Mouse (Mus musculus) forebrain, embryonic 11.5 days (tissue): Measurements from ENCODE around the gene Olfr904. TPM values are rescaled to one million over a fixed set of nuclear protein-coding genes. Genes with fewer than 3 reads are reported as not detected.
A peak's percentile ranks its signal among the peaks of the same experiment; 100 is the strongest.
"Not testable (repeated sequence)": the region's sequence is repeated elsewhere in the genome, so short reads cannot be mapped to it uniquely, and the experiment has no call there.

Experiments
- ATAC-seq: fragments of 200-750 bp; cut with Nextera tagmentation; replicated peaks from 2 replicates; pipeline ENCODE4 v1.8.0; 2017; ENCODE audit warnings: moderate TSS enrichment; ENCODE audit not compliant: low FRiP score
- DNase-seq: peaks from one replicate; pipeline ENCODE4 v3.0.0-alpha.2; 2017; ENCODE audit warnings: low spot score
- H3K27ac ChIP-seq: fragments of 300-500 bp; sonication (generic); 2 replicates; pipeline ENCODE4 v1.5.1; 2014; ENCODE audit warnings: low read depth, low read length
- H3K27me3 ChIP-seq: fragments of 300-500 bp; sonication (generic); 2 replicates; pipeline ENCODE4 v1.6.1; 2014; ENCODE audit warnings: mild to moderate bottlenecking, low read length, mixed read lengths; ENCODE audit not compliant: control insufficient read depth, insufficient read depth
- H3K36me3 ChIP-seq: fragments of 300-500 bp; sonication (generic); 2 replicates; pipeline ENCODE4 v1.6.1; 2014; ENCODE audit warnings: mild to moderate bottlenecking, low read length, moderate library complexity, mixed read lengths; ENCODE audit not compliant: control insufficient read depth, insufficient read depth
- H3K4me1 ChIP-seq: fragments of 300-500 bp; sonication (generic); replicated peaks from 2 replicates; pipeline ENCODE4 v1.6.1; 2014; ENCODE audit warnings: low read length, mixed read lengths; ENCODE audit not compliant: control insufficient read depth, insufficient read depth
- H3K4me2 ChIP-seq: fragments of 300-500 bp; sonication (generic); 2 replicates; pipeline ENCODE4 v1.6.1; 2014; ENCODE audit warnings: low read depth, mild to moderate bottlenecking, low read length, moderate library complexity, mixed read lengths; ENCODE audit not compliant: severe bottlenecking
- H3K4me3 ChIP-seq: fragments of 300-500 bp; sonication (generic); 2 replicates; pipeline ENCODE4 v1.5.1; 2014; ENCODE audit warnings: low read depth, low read length
- H3K9ac ChIP-seq: fragments of 300-500 bp; sonication (generic); 2 replicates; pipeline ENCODE4 v1.6.1; 2014; ENCODE audit warnings: low read length
- H3K9me3 ChIP-seq: fragments of 300-500 bp; sonication (generic); 2 replicates; pipeline ENCODE4 v1.6.1; 2016; ENCODE audit warnings: low read length, mixed read lengths; ENCODE audit not compliant: control insufficient read depth
- WGBS: fragments of 180-500 bp; shearing (Covaris S2); extraction: QIAGEN DNeasy Blood & Tissue Kit; methylation state at CpG from one replicate; pipeline ENCODE4 v1.1.7; 2014; 5-methylcytosine and 5-hydroxymethylcytosine counted together
- polyA plus RNA-seq: library from polyadenylated mRNA; unstranded; fragments of >200 nt; fragmentation: Nextera tagmentation; extraction: Ambion mirVana; gene quantifications from 2 replicates; pipeline ENCODE4 v1.2.1, GENCODE M21; 2014

Gene Olfr904
- not detected in 2 replicates for polyA plus RNA-seq

DNA sequence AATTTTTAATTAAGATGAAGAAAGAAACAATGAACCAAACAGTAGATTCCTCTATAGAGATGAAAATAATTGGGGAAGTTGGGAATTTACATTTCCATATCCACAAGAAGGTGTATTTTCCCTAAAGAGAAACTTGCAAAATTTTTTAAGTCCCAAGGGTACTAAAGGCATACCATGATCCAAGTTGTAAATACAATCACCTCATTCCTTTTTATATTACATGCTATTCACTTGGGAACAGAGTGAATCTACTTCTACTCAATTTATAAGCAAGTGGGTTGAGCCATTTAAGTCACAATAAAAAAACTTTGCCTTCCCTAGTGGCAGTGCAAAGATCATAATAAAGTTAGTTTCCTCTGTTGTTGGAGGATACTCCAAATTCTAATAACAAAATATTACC lies at the start of gene Olfr904:
Gene Olfr904, plus strand, starts transcription at position 301 of the 400 bp plus-strand sequence.
- H3K4me1 ChIP-seq, result no peaks in the 10 kb centered on the region
- ATAC-seq (no peak), DNase-seq (no peak)
- H3K9ac ChIP-seq, result no peak within 1 kb of the TSS
- H3K4me2 ChIP-seq, result no peak within 1 kb of the TSS
- H3K27ac ChIP-seq, result no peak within 1 kb of the TSS
- no peaks in the 10 kb centered on the region for H3K36me3 ChIP-seq
- H3K4me3 ChIP-seq, result no peak within 1 kb of the TSS
- H3K27me3 ChIP-seq, result no peaks in the 10 kb centered on the region
- H3K9me3 ChIP-seq, result no peaks in the 10 kb centered on the region

DNA sequence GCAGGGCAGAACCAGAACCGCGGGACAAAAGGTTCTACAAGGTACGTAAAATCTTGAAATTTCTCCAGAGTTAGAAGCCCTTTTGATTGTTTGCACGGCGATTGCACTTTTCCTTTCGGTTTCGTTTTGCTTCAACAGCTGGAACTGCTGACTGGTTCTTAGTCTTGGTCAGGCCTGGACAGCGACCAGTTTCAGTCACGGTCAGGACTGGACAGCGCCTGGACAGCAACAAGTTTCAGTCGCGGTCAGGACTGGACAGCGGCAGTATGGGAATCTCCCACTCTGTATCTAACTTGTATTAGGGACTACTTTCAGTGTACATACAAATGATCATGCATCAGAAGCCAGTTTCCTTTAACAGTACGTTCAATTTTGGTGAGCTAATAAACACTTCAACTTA lies 49.4 kb upstream of the Olfr904 start:
- H3K4me2 ChIP-seq, H3K9me3 ChIP-seq, H3K36me3 ChIP-seq, H3K9ac ChIP-seq, H3K4me3 ChIP-seq, H3K27ac ChIP-seq, H3K4me1 ChIP-seq, ATAC-seq, H3K27me3 ChIP-seq: not testable (repeated sequence)
- WGBS, result 95% methylated on average over 14 of the region's 14 CpGs
- DNase-seq, result peak; percentile 52

DNA sequence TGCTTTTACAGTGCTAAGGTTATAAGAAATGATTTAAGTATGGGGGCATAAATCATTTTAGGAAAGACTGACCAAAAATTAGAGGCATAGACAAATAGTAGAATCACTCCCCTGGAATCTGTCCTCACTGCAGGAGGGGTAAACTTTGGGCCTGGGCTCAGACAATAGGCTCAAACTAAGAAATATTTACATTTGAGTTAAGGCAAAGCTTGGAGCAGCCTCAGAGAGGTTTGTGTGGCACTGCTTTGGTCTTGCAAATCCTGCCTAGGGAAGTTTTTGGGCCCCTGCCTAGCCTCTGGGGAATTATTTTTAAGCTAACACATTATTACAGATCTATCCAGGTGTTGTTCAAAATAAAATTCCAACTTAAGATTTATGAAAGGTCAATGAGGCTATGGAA lies 39.1 kb upstream of the Olfr904 start:
- DNase-seq, result no peak
- Histone ChIP-seq H3K4me2 (no peak overlapping the region), H3K27me3 (no peaks in the 10 kb centered on the region), H3K4me1 (no peaks in the 10 kb centered on the region), H3K36me3 (no peaks in the 10 kb centered on the region), H3K4me3 (no peak overlapping the region), H3K9me3 (no peaks in the 10 kb centered on the region), H3K27ac (no peak overlapping the region), H3K9ac (no peak overlapping the region)
- ATAC-seq, result no peak

DNA sequence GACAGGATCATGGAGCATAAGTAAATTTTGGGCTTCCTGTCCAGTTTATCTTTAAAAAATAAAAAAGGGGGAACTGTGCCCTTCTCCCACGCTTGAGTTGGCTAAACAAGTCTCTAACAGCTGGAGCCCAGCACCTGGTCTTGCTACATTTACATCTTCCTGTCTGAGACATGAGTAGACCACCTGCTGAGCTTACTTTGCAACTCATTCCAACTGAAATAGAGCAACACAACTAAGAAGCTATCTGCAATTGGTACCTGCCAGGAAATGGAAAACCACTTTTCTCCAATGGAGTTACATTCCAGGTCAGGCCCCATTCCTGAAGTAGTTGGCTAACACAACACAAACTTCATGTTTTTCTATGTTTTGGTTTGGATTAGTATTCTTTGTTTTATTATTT lies 35.9 kb upstream of the Olfr904 start:
- Histone ChIP-seq H3K36me3 (no peaks in the 10 kb centered on the region), H3K4me1 (no peaks in the 10 kb centered on the region), H3K27ac (no peak overlapping the region), H3K9me3 (no peaks in the 10 kb centered on the region), H3K9ac (no peak overlapping the region), H3K4me3 (no peak overlapping the region), H3K27me3 (no peaks in the 10 kb centered on the region), H3K4me2 (no peak overlapping the region)
- DNase-seq (no peak), ATAC-seq (no peak)
- WGBS, result 56% methylated on average over 1 of the region's 1 CpGs

DNA sequence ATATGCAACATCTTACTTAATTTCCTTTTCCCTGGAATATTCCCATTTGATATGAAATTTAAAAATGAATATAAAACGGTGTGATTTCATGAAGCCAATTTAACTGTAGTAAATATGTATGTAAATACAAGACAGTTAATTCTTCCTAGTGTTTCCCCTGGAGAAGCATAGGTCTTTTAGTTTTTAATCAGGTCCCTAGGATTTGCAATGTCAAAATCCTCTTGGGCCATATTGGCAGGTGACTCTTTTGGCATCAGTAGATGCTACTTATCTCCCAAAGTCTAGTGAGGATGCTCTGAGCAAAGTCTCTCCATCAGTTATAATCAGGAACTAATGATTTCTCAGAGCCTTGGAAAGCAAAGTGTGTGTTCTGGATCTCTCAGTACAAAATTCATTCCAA lies 33.8 kb upstream of the Olfr904 start, which contains the start of gene Olfr901:
Gene Olfr901, plus strand, starts transcription at position 301 of the 400 bp plus-strand sequence.
- no peak within 1 kb of the TSS for H3K9ac ChIP-seq
- WGBS, result 91% methylated on average over 1 of the region's 1 CpGs
- no peak for DNase-seq
- H3K4me3 ChIP-seq, result no peak within 1 kb of the TSS
- no peak within 1 kb of the TSS for H3K4me2 ChIP-seq
- no peaks in the 10 kb centered on the region for H3K27me3 ChIP-seq
- H3K36me3 ChIP-seq, result no peaks in the 10 kb centered on the region
- no peaks in the 10 kb centered on the region for H3K4me1 ChIP-seq
- H3K27ac ChIP-seq, result no peak within 1 kb of the TSS
- no peaks in the 10 kb centered on the region for H3K9me3 ChIP-seq
- no peak for ATAC-seq

DNA sequence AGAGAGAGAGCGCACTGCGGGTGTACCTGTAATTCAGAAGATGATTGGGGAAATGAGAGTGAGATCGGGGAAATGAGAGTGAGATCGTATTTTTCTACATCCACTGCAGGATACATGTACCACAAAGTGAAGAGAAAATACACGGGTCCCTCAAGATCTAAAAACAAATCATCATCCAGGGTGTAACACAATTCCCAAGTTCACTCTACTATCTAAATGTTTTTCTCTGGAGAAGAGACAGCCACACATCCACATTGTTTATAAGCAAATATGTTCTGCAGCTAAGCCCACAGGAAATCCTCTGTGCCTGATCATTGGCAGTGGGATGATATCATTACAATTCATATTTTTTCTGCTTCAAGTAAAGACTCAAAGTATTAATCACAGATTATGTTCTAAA lies 15.6 kb upstream of the Olfr904 start, which contains the start of gene Olfr902:
Gene Olfr902, plus strand, starts transcription at position 301 of the 400 bp plus-strand sequence.
- H3K27ac ChIP-seq, result no peak within 1 kb of the TSS
- no peak within 1 kb of the TSS for H3K9ac ChIP-seq
- DNase-seq, result no peak
- no peaks in the 10 kb centered on the region for H3K27me3 ChIP-seq
- no peaks in the 10 kb centered on the region for H3K4me1 ChIP-seq
- H3K4me3 ChIP-seq, result no peak within 1 kb of the TSS
- no peaks in the 10 kb centered on the region for H3K9me3 ChIP-seq
- no peak within 1 kb of the TSS for H3K4me2 ChIP-seq
- no peak for ATAC-seq
- WGBS, result 93% methylated on average over 5 of the region's 5 CpGs
- no peaks in the 10 kb centered on the region for H3K36me3 ChIP-seq

DNA sequence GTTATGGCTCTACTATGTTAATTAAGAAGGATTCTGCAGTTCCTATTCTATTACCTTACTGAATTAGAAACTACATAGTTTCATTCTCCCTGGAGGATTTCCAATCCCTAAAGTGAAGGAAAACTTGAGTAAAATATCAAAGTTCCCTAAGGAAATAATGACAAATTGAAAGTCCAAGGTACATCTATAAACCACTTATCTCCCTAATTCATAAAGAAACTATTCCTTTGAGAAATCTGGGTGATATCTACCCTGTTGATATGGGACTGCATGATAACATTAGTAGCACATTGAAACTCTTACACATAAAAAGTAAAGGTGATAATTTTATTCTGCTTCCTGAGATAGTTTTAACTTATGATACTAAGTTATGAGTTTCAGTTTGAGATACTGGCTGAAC lies 7.9 kb downstream of the Olfr904 start, which contains the start of gene Olfr905:
Gene Olfr905, plus strand, starts transcription at position 301 of the 400 bp plus-strand sequence.
- Histone ChIP-seq H3K27ac (no peak within 1 kb of the TSS), H3K27me3 (no peaks in the 10 kb centered on the region), H3K4me1 (no peaks in the 10 kb centered on the region), H3K9me3 (no peaks in the 10 kb centered on the region), H3K4me2 (no peak within 1 kb of the TSS), H3K36me3 (no peaks in the 10 kb centered on the region), H3K9ac (no peak within 1 kb of the TSS), H3K4me3 (no peak within 1 kb of the TSS)
- ATAC-seq (no peak), DNase-seq (no peak)

DNA sequence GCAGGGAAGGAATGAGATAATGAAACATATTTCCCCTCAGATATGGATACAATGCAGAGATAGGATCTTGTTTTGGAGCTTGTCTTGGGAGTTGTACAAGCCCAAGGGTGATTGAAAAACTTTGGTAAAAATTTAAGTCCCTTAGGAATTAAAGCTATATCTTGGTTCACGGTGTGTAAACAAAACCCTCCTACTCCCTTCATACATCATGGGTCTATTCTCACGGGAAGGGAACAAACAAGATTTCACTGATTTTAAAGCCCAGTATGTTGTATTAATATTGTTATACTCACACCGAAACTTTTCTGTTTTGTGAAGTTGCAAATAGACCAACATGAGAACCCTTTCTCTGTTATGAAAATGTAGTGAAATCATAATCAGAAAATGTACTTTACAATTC lies 23.8 kb downstream of the Olfr904 start, which contains the start of gene Olfr906:
Gene Olfr906, plus strand, starts transcription at position 301 of the 400 bp plus-strand sequence.
- Histone ChIP-seq H3K9me3 (no peaks in the 10 kb centered on the region), H3K36me3 (no peaks in the 10 kb centered on the region), H3K4me3 (no peak within 1 kb of the TSS), H3K9ac (no peak within 1 kb of the TSS), H3K27me3 (no peaks in the 10 kb centered on the region), H3K27ac (no peak within 1 kb of the TSS), H3K4me2 (no peak within 1 kb of the TSS), H3K4me1 (no peaks in the 10 kb centered on the region)
- no peak for ATAC-seq
- 84% methylated on average over 3 of the region's 3 CpGs for WGBS
- no peak for DNase-seq

DNA sequence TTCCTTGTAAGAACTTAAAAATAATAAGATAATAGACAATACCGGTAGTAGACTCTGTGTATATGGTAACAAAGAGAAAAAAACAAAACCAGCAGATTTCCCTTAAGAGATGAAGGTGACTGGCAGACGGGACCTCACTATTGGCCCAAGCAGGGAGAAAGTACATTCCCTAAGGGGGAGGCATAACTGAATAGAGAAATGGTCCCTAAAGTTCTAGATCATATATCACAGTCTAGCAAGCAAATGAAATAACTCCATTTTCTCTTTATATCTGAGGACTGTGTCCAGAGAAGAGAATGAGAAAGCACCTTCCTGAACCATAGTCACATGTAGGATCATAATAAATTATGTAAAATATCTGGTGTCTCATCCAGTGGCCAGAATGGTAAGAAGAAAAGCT lies 32.6 kb downstream of the Olfr904 start, which contains the start of gene Olfr907:
Gene Olfr907, plus strand, starts transcription at position 301 of the 400 bp plus-strand sequence.
- ATAC-seq (no peak), DNase-seq (no peak)
- Histone ChIP-seq H3K27ac (no peak within 1 kb of the TSS), H3K9me3 (no peaks in the 10 kb centered on the region), H3K36me3 (no peaks in the 10 kb centered on the region), H3K27me3 (no peaks in the 10 kb centered on the region), H3K4me1 (no peaks in the 10 kb centered on the region), H3K4me3 (no peak within 1 kb of the TSS), H3K9ac (no peak within 1 kb of the TSS), H3K4me2 (no peak within 1 kb of the TSS)
- WGBS, result 86% methylated on average over 2 of the region's 2 CpGs
